Mouse (Mus musculus): ENCODE results near the gene Fam171b. TPM values are rescaled to one million over a fixed set of nuclear protein-coding genes. Genes with fewer than 3 reads are reported as not detected.

The Fam171b gene
- polyA plus RNA-seq, 1 experiment from 2014 or later = 3.6 TPM

DNA sequence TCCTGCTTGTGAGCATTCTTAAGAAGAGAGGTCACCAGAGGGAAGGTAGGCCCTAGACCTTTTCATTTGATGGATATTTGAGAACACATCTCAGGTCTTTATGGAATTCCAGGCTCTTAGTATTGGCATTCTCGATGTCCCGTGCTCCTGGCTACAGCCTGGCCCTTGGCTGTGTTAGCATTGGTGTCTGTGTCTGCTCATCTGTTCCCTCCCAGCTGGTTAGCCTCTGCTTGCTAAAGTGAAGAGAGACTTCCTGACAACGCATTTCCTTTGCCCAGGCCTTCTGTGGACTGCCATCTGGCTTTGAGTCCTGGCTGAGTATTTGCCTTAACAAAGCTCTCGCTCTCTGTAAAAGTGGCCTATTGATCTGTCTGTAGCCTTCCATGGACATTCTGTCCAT lies 20.5 kb downstream of the Fam171b start:
- ATAC-seq (ENCODE audit: insufficient number of reproducible peaks, insufficient read depth, low FRiP score, low read depth) = no peak
- Histone ChIP-seq H3K4me1 (ENCODE audit: control insufficient read depth in 2 of 2, insufficient read depth in 2 of 2, low read length in 2 of 2) (no peaks in the 10 kb centered on the region), H3K4me2 (ENCODE audit: low read length) (no peak overlapping the region), H3K27ac (replicated peaks in 1 of 2; ENCODE audit: control insufficient read depth in 1 of 2, insufficient read depth in 1 of 2, low read depth in 2 of 2, low read length in 2 of 2) (no peak overlapping the region), H3K9ac (ENCODE audit: low read length) (no peak overlapping the region), H3K36me3 (ENCODE audit: control insufficient read depth, insufficient read depth, low read length) (no peaks in the 10 kb centered on the region), H3K9me3 (ENCODE audit: control insufficient read depth, low read length) (no peaks in the 10 kb centered on the region), H3K4me3 (ENCODE audit: control insufficient read depth in 1 of 2, insufficient read depth in 1 of 2, low read depth in 1 of 2, low read length in 2 of 2) (no peak overlapping the region), H3K27me3 (ENCODE audit: control insufficient read depth, insufficient read depth, low read length) (no peaks in the 10 kb centered on the region)
- whole genome bisulfite sequencing = 71% methylated on average over 4 of the region's 4 CpGs

DNA sequence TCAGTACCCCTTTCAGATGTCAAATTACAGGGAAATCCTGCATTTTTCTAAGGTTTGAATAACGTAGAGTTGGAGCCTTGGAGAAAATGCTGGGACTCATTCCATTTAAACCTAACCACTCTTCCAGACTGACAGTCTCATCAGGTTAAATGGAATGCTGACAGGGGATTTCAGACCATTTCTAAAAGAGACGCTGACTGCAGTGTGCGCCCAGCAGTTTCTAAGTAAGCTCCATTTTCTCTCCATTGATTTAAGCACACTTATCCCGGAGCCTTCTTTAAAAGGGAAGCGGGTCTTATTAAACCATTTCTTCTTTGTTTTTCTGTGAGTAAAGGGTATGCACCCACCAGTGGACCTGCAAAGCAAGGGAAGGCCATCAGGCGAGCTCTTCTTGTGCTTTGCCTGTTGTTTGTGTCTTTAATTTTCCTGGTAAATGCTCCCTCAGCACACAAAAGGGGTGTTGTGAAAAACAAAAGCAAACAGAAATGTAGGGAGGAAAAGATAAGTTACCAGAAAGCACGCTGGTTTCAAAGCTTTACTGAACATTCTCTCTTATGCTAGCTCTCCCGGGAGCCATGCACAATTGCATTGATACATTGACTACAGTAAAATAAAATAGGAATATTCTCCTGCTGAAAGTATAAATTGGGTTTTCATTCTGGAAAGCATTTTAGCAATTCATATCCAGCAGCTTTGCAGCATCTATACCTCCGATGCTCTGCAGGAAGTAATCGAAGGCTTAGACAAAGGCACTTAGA lies 23.1 kb downstream of the Fam171b start:
- Histone ChIP-seq H3K9me3 (ENCODE audit: control insufficient read depth, low read length) (no peaks in the 10 kb centered on the region), H3K4me3 (ENCODE audit: control insufficient read depth in 1 of 2, insufficient read depth in 1 of 2, low read depth in 1 of 2, low read length in 2 of 2) (no peak overlapping the region), H3K36me3 (ENCODE audit: control insufficient read depth, insufficient read depth, low read length) (no peaks in the 10 kb centered on the region), H3K4me2 (ENCODE audit: low read length) (no peak overlapping the region), H3K9ac (ENCODE audit: low read length) (no peak overlapping the region), H3K4me1 (ENCODE audit: control insufficient read depth in 2 of 2, insufficient read depth in 2 of 2, low read length in 2 of 2) (no peaks in the 10 kb centered on the region), H3K27me3 (ENCODE audit: control insufficient read depth, insufficient read depth, low read length) (no peaks in the 10 kb centered on the region), H3K27ac (replicated peaks in 1 of 2; ENCODE audit: control insufficient read depth in 1 of 2, insufficient read depth in 1 of 2, low read depth in 2 of 2, low read length in 2 of 2) (no peak overlapping the region)
- 72% methylated on average over 10 of the region's 10 CpGs for WGBS
- ATAC-seq (ENCODE audit: insufficient number of reproducible peaks, insufficient read depth, low FRiP score, low read depth) = no peak

DNA sequence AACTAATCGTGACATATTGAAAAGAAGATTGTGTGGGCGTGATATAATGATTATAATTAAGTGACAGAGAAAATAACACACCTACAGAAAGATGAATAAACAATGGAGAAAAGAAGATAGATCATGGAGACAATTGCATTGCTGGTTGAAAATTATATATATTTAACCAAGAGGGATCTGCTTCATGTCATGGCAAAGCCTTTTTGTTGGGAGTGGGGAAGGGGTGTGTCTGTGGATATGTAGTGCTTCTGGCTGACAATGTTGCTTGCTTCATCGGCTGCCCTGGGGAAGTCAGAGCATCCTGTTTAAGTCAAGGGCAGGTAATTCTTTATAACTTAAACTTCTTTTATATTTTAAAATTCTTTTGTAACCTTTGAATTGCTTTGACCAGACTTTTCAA lies 36.1 kb downstream of the Fam171b start:
- Histone ChIP-seq H3K9ac (ENCODE audit: low read length) (no peak overlapping the region), H3K27me3 (ENCODE audit: control insufficient read depth, insufficient read depth, low read length) (no peaks in the 10 kb centered on the region), H3K27ac (replicated peaks in 1 of 2; ENCODE audit: control insufficient read depth in 1 of 2, insufficient read depth in 1 of 2, low read depth in 2 of 2, low read length in 2 of 2) (no peak overlapping the region), H3K36me3 (ENCODE audit: control insufficient read depth, insufficient read depth, low read length) (no peaks in the 10 kb centered on the region), H3K4me3 (ENCODE audit: control insufficient read depth in 1 of 2, insufficient read depth in 1 of 2, low read depth in 1 of 2, low read length in 2 of 2) (no peak overlapping the region), H3K9me3 (ENCODE audit: control insufficient read depth, low read length) (no peaks in the 10 kb centered on the region), H3K4me1 (ENCODE audit: control insufficient read depth in 2 of 2, insufficient read depth in 2 of 2, low read length in 2 of 2) (no peaks in the 10 kb centered on the region), H3K4me2 (ENCODE audit: low read length) (no peak overlapping the region)
- 85% methylated on average over 3 of the region's 3 CpGs for WGBS
- ATAC-seq (ENCODE audit: insufficient number of reproducible peaks, insufficient read depth, low FRiP score, low read depth) = no peak

DNA sequence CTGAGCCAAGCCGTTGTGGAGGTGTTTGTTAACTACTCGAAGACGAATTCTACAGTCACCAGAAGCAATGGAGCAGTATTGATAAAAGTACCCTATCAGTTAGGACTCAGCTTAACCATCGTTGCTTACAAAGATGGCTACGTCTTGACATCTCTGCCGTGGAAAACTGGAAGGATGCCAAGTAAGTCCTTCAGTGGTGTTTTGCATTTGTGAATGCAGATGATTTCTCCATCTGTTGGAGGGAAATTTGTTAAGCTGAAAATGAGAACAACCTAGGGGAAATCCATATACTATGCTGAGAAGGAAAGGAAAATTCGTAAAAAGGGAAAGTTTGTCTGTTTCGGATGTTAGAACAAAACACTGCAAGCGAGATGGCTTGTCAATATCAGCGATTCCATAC lies 41.0 kb downstream of the Fam171b start:
- no peaks in the 10 kb centered on the region for H3K36me3 ChIP-seq (ENCODE audit: control insufficient read depth, insufficient read depth, low read length)
- H3K4me1 ChIP-seq (ENCODE audit: control insufficient read depth in 2 of 2, insufficient read depth in 2 of 2, low read length in 2 of 2) = no peaks in the 10 kb centered on the region
- no peaks in the 10 kb centered on the region for H3K9me3 ChIP-seq (ENCODE audit: control insufficient read depth, low read length)
- no peak for ATAC-seq (ENCODE audit: insufficient number of reproducible peaks, insufficient read depth, low FRiP score, low read depth)
- 71% methylated on average over 10 of the region's 10 CpGs for WGBS
- H3K4me2 ChIP-seq (ENCODE audit: low read length) = no peak overlapping the region
- H3K27me3 ChIP-seq (ENCODE audit: control insufficient read depth, insufficient read depth, low read length) = no peaks in the 10 kb centered on the region
- H3K9ac ChIP-seq (ENCODE audit: low read length) = no peak overlapping the region
- no peak overlapping the region for H3K27ac ChIP-seq (replicated peaks in 1 of 2; ENCODE audit: control insufficient read depth in 1 of 2, insufficient read depth in 1 of 2, low read depth in 2 of 2, low read length in 2 of 2)
- H3K4me3 ChIP-seq (ENCODE audit: control insufficient read depth in 1 of 2, insufficient read depth in 1 of 2, low read depth in 1 of 2, low read length in 2 of 2) = no peak overlapping the region

DNA sequence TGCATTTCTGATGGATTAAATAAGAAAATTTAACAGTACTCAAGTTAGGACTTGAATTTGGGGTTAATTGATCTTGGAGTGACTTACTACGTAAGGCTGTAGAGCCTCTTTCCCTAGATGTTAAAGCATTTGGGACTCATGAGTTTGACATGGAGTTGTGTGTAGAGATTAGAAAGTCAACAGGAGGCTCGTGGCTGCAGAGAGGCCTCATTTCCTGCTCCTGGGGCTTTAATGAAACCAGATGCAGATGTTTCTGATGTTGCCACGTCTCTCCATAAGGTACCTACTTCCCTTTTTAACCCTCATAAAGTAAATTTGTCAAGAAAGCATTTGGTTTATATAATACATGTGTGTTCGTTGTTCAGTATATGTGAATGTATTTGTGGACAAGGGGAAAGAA lies 43.8 kb downstream of the Fam171b start:
- H3K9me3 ChIP-seq (ENCODE audit: control insufficient read depth, low read length) = no peaks in the 10 kb centered on the region
- ATAC-seq (ENCODE audit: insufficient number of reproducible peaks, insufficient read depth, low FRiP score, low read depth) = no peak
- WGBS = 51% methylated on average over 4 of the region's 4 CpGs
- H3K27me3 ChIP-seq (ENCODE audit: control insufficient read depth, insufficient read depth, low read length) = no peaks in the 10 kb centered on the region
- no peak overlapping the region for H3K4me3 ChIP-seq (ENCODE audit: control insufficient read depth in 1 of 2, insufficient read depth in 1 of 2, low read depth in 1 of 2, low read length in 2 of 2)
- no peaks in the 10 kb centered on the region for H3K36me3 ChIP-seq (ENCODE audit: control insufficient read depth, insufficient read depth, low read length)
- H3K4me2 ChIP-seq (ENCODE audit: low read length) = no peak overlapping the region
- H3K9ac ChIP-seq (ENCODE audit: low read length) = no peak overlapping the region
- H3K27ac ChIP-seq (replicated peaks in 1 of 2; ENCODE audit: control insufficient read depth in 1 of 2, insufficient read depth in 1 of 2, low read depth in 2 of 2, low read length in 2 of 2) = no peak overlapping the region
- H3K4me1 ChIP-seq (ENCODE audit: control insufficient read depth in 2 of 2, insufficient read depth in 2 of 2, low read length in 2 of 2) = no peaks in the 10 kb centered on the region

DNA sequence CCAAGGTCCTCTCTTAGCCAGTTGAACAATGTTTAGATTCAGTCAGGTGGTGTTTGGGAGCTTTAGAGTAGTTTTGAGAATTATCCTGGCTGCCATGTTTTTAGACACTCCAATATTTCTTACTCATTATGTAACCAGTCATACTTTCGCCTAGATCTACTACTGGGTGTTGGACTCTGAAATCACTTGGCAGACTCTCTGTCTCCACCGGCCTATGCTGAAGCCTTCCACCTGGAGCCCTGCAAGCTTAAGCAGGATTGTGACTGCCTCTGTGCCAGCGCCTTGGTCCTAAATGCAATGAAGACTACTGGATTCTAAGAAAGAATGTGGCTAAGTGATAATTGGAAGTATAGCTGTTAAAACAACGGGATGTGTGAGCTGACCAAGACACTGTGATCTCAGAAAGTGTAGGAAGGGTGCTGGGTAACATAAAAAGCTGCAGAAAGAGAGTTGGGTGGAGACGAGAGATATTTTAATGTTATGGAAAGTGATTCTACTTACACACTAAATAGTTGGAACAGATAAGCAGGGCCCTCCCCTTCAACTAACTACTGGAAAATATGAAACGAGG lies 71.5 kb downstream of the Fam171b start:
- Histone ChIP-seq H3K4me2 (ENCODE audit: low read length) (no peak overlapping the region), H3K4me1 (ENCODE audit: control insufficient read depth in 2 of 2, insufficient read depth in 2 of 2, low read length in 2 of 2) (no peaks in the 10 kb centered on the region), H3K27me3 (ENCODE audit: control insufficient read depth, insufficient read depth, low read length) (no peaks in the 10 kb centered on the region), H3K4me3 (ENCODE audit: control insufficient read depth in 1 of 2, insufficient read depth in 1 of 2, low read depth in 1 of 2, low read length in 2 of 2) (no peak overlapping the region), H3K27ac (replicated peaks in 1 of 2; ENCODE audit: control insufficient read depth in 1 of 2, insufficient read depth in 1 of 2, low read depth in 2 of 2, low read length in 2 of 2) (no peak overlapping the region), H3K9ac (ENCODE audit: low read length) (no peak overlapping the region), H3K36me3 (ENCODE audit: control insufficient read depth, insufficient read depth, low read length) (no peaks in the 10 kb centered on the region), H3K9me3 (ENCODE audit: control insufficient read depth, low read length) (no peaks in the 10 kb centered on the region)
- ATAC-seq (ENCODE audit: insufficient number of reproducible peaks, insufficient read depth, low FRiP score, low read depth) = no peak
- WGBS = 63% methylated on average over 6 of the region's 6 CpGs

DNA sequence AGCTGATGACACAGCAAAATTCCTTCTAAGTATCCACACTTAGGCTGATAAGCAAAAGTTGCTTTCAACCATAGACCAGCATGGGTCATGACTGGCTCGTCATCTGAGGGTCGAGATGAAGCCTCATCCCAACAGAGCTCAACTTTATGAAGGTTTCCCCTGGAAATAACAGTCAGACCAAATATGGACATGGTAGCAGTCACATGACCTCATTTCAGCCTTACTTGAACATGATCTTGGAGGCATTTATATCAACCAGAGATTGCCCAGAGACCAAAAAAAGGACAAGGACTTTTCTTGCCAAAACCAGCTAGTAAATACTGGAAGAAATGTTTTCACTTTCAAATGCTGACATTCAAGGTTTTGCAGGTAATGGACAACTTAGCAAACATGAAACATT lies 81.3 kb downstream of the Fam171b start:
- Histone ChIP-seq H3K36me3 (ENCODE audit: control insufficient read depth, insufficient read depth, low read length) (no peaks in the 10 kb centered on the region), H3K9ac (ENCODE audit: low read length) (no peak overlapping the region), H3K9me3 (ENCODE audit: control insufficient read depth, low read length) (no peaks in the 10 kb centered on the region), H3K4me3 (ENCODE audit: control insufficient read depth in 1 of 2, insufficient read depth in 1 of 2, low read depth in 1 of 2, low read length in 2 of 2) (no peak overlapping the region), H3K4me2 (ENCODE audit: low read length) (no peak overlapping the region), H3K27ac (replicated peaks in 1 of 2; ENCODE audit: control insufficient read depth in 1 of 2, insufficient read depth in 1 of 2, low read depth in 2 of 2, low read length in 2 of 2) (no peak overlapping the region), H3K4me1 (ENCODE audit: control insufficient read depth in 2 of 2, insufficient read depth in 2 of 2, low read length in 2 of 2) (no peaks in the 10 kb centered on the region), H3K27me3 (ENCODE audit: control insufficient read depth, insufficient read depth, low read length) (no peaks in the 10 kb centered on the region)
- no peak for ATAC-seq (ENCODE audit: insufficient number of reproducible peaks, insufficient read depth, low FRiP score, low read depth)
- 90% methylated on average over 2 of the region's 2 CpGs for WGBS
